Mouse (Mus musculus): ENCODE results near the gene Fbxo6. TPM values are rescaled to one million over a fixed set of nuclear protein-coding genes. Genes with fewer than 3 reads are reported as not detected.

The Fbxo6 gene
- polyA plus RNA-seq, 1 experiment, result 34.0 TPM

- H3K4me1 ChIP-seq (ENCODE audit: control insufficient read depth, insufficient read depth, low read length), result peaks cover 14% of the 10 kb centered on the region
- DNase-seq, result peak; percentile 97 to 98
- H3K4me3 ChIP-seq (replicated peaks; ENCODE audit: insufficient read depth, low read depth, low read length), result peak overlapping the region; percentile 86
- H3K27ac ChIP-seq (ENCODE audit: insufficient read depth, low read length), result peak overlapping the region; percentile 83
- TF ChIP-seq CTCF (IDR thresholded peaks at IDR 0.05; ENCODE audit: borderline replicate concordance, insufficient read depth, low read depth, low read length) (no peak), POLR2A (IDR thresholded peaks at IDR 0.05; ENCODE audit: borderline replicate concordance, insufficient read depth, low read length) (peak; percentile 46; the same call in 1 of the 2 replicates)
- under 1% methylated on average over 53 of the region's 55 CpGs for WGBS
- no peaks in the 10 kb centered on the region for H3K27me3 ChIP-seq (ENCODE audit: control insufficient read depth, insufficient read depth, low read length)
These were observed 7.8 kb upstream of the Fbxo6 start for GRCm38 (mm10) chr4:148159544-148160435.

GRCm38 (mm10) chr4:148158436-148159348 is 6.8 kb upstream of the Fbxo6 start:
- 12% methylated on average over 27 of the region's 27 CpGs for WGBS
- H3K4me3 ChIP-seq (replicated peaks; ENCODE audit: insufficient read depth, low read depth, low read length), result peak overlapping the region; percentile 86
- DNase-seq, result peak; percentile 63 to 64
- TF ChIP-seq CTCF (IDR thresholded peaks at IDR 0.05; ENCODE audit: borderline replicate concordance, insufficient read depth, low read depth, low read length) (no peak), POLR2A (IDR thresholded peaks at IDR 0.05; ENCODE audit: borderline replicate concordance, insufficient read depth, low read length) (no peak)
- peaks cover 11% of the 10 kb centered on the region for H3K4me1 ChIP-seq (ENCODE audit: control insufficient read depth, insufficient read depth, low read length)
- peak overlapping the region; percentile 83 for H3K27ac ChIP-seq (ENCODE audit: insufficient read depth, low read length)
- no peaks in the 10 kb centered on the region for H3K27me3 ChIP-seq (ENCODE audit: control insufficient read depth, insufficient read depth, low read length)

- Histone ChIP-seq H3K4me3 (replicated peaks; ENCODE audit: insufficient read depth, low read depth, low read length) (no peak overlapping the region), H3K27ac (ENCODE audit: insufficient read depth, low read length) (no peak overlapping the region), H3K4me1 (ENCODE audit: control insufficient read depth, insufficient read depth, low read length) (peaks cover 11% of the 10 kb centered on the region), H3K27me3 (ENCODE audit: control insufficient read depth, insufficient read depth, low read length) (no peaks in the 10 kb centered on the region)
- peak; percentile 30; the same call in 1 of the 2 replicates for TF ChIP-seq CTCF (IDR thresholded peaks at IDR 0.05; ENCODE audit: borderline replicate concordance, insufficient read depth, low read depth, low read length)
- no peak for TF ChIP-seq POLR2A (IDR thresholded peaks at IDR 0.05; ENCODE audit: borderline replicate concordance, insufficient read depth, low read length)
- 25% methylated on average over 3 of the region's 3 CpGs for WGBS
- peak in 1 of 2 experiments; percentile 36 for DNase-seq
These were observed 3.0 kb upstream of the Fbxo6 start for GRCm38 (mm10) chr4:148154982-148155381.

- H3K4me3 ChIP-seq (replicated peaks; ENCODE audit: insufficient read depth, low read depth, low read length), result no peak overlapping the region
- H3K27ac ChIP-seq (ENCODE audit: insufficient read depth, low read length), result no peak overlapping the region
- WGBS, result 96% methylated on average over 4 of the region's 4 CpGs
- DNase-seq, result no peak
- TF ChIP-seq CTCF (IDR thresholded peaks at IDR 0.05; ENCODE audit: borderline replicate concordance, insufficient read depth, low read depth, low read length), result no peak
- TF ChIP-seq POLR2A (IDR thresholded peaks at IDR 0.05; ENCODE audit: borderline replicate concordance, insufficient read depth, low read length), result no peak
- no peaks in the 10 kb centered on the region for H3K27me3 ChIP-seq (ENCODE audit: control insufficient read depth, insufficient read depth, low read length)
- peaks cover 11% of the 10 kb centered on the region for H3K4me1 ChIP-seq (ENCODE audit: control insufficient read depth, insufficient read depth, low read length)
These were observed 2.1 kb upstream of the Fbxo6 start for GRCm38 (mm10) chr4:148154006-148154405.

GRCm38 (mm10) chr4:148152547-148152946 is 607 bp upstream of the Fbxo6 start:
- Histone ChIP-seq H3K4me3 (replicated peaks; ENCODE audit: insufficient read depth, low read depth, low read length) (no peak overlapping the region), H3K4me1 (ENCODE audit: control insufficient read depth, insufficient read depth, low read length) (peaks cover 5% of the 10 kb centered on the region; the same call in 1 of the 2 replicates), H3K27me3 (ENCODE audit: control insufficient read depth, insufficient read depth, low read length) (no peaks in the 10 kb centered on the region), H3K27ac (ENCODE audit: insufficient read depth, low read length) (no peak overlapping the region)
- peak in 1 of 2 experiments; percentile 30 for DNase-seq
- TF ChIP-seq POLR2A (IDR thresholded peaks at IDR 0.05; ENCODE audit: borderline replicate concordance, insufficient read depth, low read length) (no peak), CTCF (IDR thresholded peaks at IDR 0.05; ENCODE audit: borderline replicate concordance, insufficient read depth, low read depth, low read length) (no peak)
- WGBS, result 78% methylated on average over 5 of the region's 5 CpGs

- TF ChIP-seq POLR2A (IDR thresholded peaks at IDR 0.05; ENCODE audit: borderline replicate concordance, insufficient read depth, low read length) (no peak), CTCF (IDR thresholded peaks at IDR 0.05; ENCODE audit: borderline replicate concordance, insufficient read depth, low read depth, low read length) (no peak)
- WGBS, result 52% methylated on average over 3 of the region's 3 CpGs
- Histone ChIP-seq H3K4me1 (ENCODE audit: control insufficient read depth, insufficient read depth, low read length) (no peaks in the 10 kb centered on the region), H3K27me3 (ENCODE audit: control insufficient read depth, insufficient read depth, low read length) (no peaks in the 10 kb centered on the region), H3K4me3 (replicated peaks; ENCODE audit: insufficient read depth, low read depth, low read length) (no peak overlapping the region), H3K27ac (ENCODE audit: insufficient read depth, low read length) (no peak overlapping the region)
- no peak for DNase-seq
These were observed 1.0 kb downstream of the Fbxo6 start for GRCm38 (mm10) chr4:148150953-148151266.

GRCm38 (mm10) chr4:148150242-148150641 is 1.7 kb downstream of the Fbxo6 start:
- no peak for TF ChIP-seq POLR2A (IDR thresholded peaks at IDR 0.05; ENCODE audit: borderline replicate concordance, insufficient read depth, low read length)
- TF ChIP-seq CTCF (IDR thresholded peaks at IDR 0.05; ENCODE audit: borderline replicate concordance, insufficient read depth, low read depth, low read length), result no peak

More at GRCm38 (mm10) chr4:148150242-148150641, 1.7 kb downstream of the Fbxo6 start:
- Histone ChIP-seq H3K27me3 (ENCODE audit: control insufficient read depth, insufficient read depth, low read length) (no peaks in the 10 kb centered on the region), H3K27ac (ENCODE audit: insufficient read depth, low read length) (no peak overlapping the region), H3K4me1 (ENCODE audit: control insufficient read depth, insufficient read depth, low read length) (no peaks in the 10 kb centered on the region), H3K4me3 (replicated peaks; ENCODE audit: insufficient read depth, low read depth, low read length) (no peak overlapping the region)
- DNase-seq, result peak in 1 of 2 experiments; percentile 18
- WGBS, result 86% methylated on average over 7 of the region's 7 CpGs
